40 mouse cellular contexts compared by ENCODE assay signal in genomic region chr2:76400178-76400577, GRCm38 (mm10). TPM values are rescaled to one million over a fixed set of nuclear protein-coding genes. Genes with fewer than 3 reads are reported as not detected.
"Had no signal": no experiment of that assay in that cellular context is flagged by ENCODE, and none has a peak within 500 bp of the region (broad histone marks: within the 10 kb centered on the region; RNA-seq: fewer than 3 reads in every experiment).

No protein-coding gene starts in this region.

- H3K27ac ChIP-seq: gastrocnemius, adult 2 months; heart, adult 2 months; hindbrain, embryonic 10.5 days; hindbrain, embryonic 12.5 days; hindbrain, embryonic 14.5 days; intestine, embryonic 15.5 days; kidney, postnatal 0 days; limb, embryonic 10.5 days; limb, embryonic 12.5 days; liver, embryonic 13.5 days; liver, embryonic 15.5 days had no signal

- H3K27me3 ChIP-seq: intestine, embryonic 15.5 days had no signal

- DNase-seq: gastrocnemius, adult 2 months; gastrocnemius, postnatal 10 days; gastrocnemius, postnatal 25 days; heart, adult 2 months; heart, postnatal 10 days; heart, postnatal 4 days; kidney, adult 18-20 months; kidney, adult 8-10 months; kidney, postnatal 14 days; kidney, postnatal 36 days; layer of hippocampus, adult 9-11 months; layer of hippocampus, postnatal 36 days; liver; liver, embryonic 13.5 days had no signal

- H3K4me2 ChIP-seq: heart, embryonic 12.5 days; hindbrain, embryonic 12.5 days; hindbrain, embryonic 14.5 days; intestine, embryonic 15.5 days; limb, embryonic 12.5 days; liver, embryonic 11.5 days; liver, embryonic 13.5 days; liver, embryonic 15.5 days had no signal

- H3K4me3 ChIP-seq: gastrocnemius, adult 2 months; heart, adult 2 months; heart, embryonic 12.5 days; hindbrain, embryonic 10.5 days; hindbrain, embryonic 12.5 days; intestine, embryonic 15.5 days; limb, embryonic 10.5 days; limb, embryonic 12.5 days; liver, embryonic 13.5 days; liver, embryonic 15.5 days had no signal

- ATAC-seq: hindbrain, embryonic 16.5 days; inflammation-experienced regulatory T-cells, adult 6 months; intestine, embryonic 15.5 days; intestine, postnatal 0 days had no signal

- H3K36me3 ChIP-seq: heart, embryonic 12.5 days; hindbrain, embryonic 10.5 days; hindbrain, embryonic 12.5 days; intestine, embryonic 15.5 days; limb, embryonic 10.5 days; limb, embryonic 12.5 days; liver, embryonic 13.5 days; liver, embryonic 15.5 days had no signal

- H3K4me1 ChIP-seq: heart, embryonic 12.5 days; intestine, embryonic 15.5 days; limb, embryonic 10.5 days; liver, embryonic 13.5 days; liver, embryonic 15.5 days had no signal

- H3K9ac ChIP-seq: heart, embryonic 12.5 days; hindbrain, embryonic 12.5 days; hindbrain, embryonic 14.5 days; intestine, embryonic 15.5 days; limb, embryonic 12.5 days; liver, embryonic 13.5 days; liver, embryonic 15.5 days had no signal

- H3K9me3 ChIP-seq: heart, embryonic 12.5 days; hindbrain, embryonic 10.5 days; hindbrain, embryonic 12.5 days; intestine, embryonic 15.5 days; limb, embryonic 10.5 days; limb, embryonic 12.5 days; liver, embryonic 13.5 days; liver, embryonic 15.5 days had no signal

RNA-seq across cellular contexts. Expression of gene Osbpl6, which starts 6.1 kb away (rescaled TPM):
- total RNA-seq: granulocyte monocyte progenitor cell, adult 5-6 weeks had no signal

RNA-seq across cellular contexts. Expression of gene Cyct, which starts 39.9 kb away (rescaled TPM):
- total RNA-seq: gastrocnemius, adult 2 months; gastrocnemius, postnatal 10 days; gastrocnemius, postnatal 25 days; gastrocnemius, postnatal 4 days; granulocyte monocyte progenitor cell, adult 5-6 weeks; heart, postnatal 25 days; layer of hippocampus, adult 18-20 months; layer of hippocampus, adult 8-10 months; layer of hippocampus, postnatal 14 days; layer of hippocampus, postnatal 36 days; left cerebral cortex, adult 18-20 months; left cerebral cortex, adult 8-10 months; left cerebral cortex, postnatal 14 days; left cerebral cortex, postnatal 36 days had no signal
- polyA plus RNA-seq: heart, adult 2 months; heart, embryonic 12.5 days; heart, embryonic 14.5 days; hindbrain, embryonic 10.5 days; hindbrain, embryonic 12.5 days; hindbrain, embryonic 16.5 days; inflammation-experienced regulatory T-cells, adult 6 months; intestine, embryonic 15.5 days; intestine, postnatal 0 days; kidney, embryonic 14.5 days; large intestine, adult 2 months; limb, embryonic 10.5 days; limb, embryonic 12.5 days; liver, embryonic 13.5 days; liver, embryonic 15.5 days had no signal
